Mouse (Mus musculus): ENCODE results near the gene Slc39a11.

DNA sequence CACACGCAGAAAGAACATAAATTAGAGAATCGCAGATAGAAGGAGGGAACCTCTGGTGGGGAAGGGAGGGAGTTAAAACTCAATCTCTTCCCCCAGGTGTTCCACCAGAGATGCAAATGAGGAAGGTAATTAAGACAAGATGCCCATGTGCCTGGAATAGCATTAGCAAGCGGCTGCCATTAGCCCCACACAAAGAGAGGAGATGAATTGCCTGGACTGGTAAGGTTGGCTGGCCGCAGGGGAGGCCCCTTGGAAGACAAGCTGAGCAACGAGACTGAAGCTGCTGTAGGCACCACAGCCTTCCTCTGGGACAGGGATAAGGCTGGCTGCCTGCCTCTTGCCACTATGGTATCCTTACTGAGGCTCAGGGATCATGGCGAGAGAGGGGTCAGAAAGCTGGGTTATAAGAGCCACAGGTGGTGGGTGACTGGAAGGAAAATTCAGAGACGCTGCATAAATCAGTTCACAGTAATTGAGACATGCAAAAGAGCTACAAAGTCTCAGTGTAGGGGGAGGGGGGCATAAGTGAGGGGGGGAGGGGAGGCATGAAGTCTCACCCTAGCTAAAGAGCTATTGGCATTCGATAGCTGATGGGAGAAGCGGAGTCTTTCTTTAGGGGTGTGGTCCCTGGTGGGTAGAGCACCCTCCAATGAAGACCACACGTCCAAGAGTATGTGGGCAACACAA is 340.5 kb downstream of the Slc39a11 start:
- TF ChIP-seq TAL1 (IDR thresholded peaks at IDR 0.05; ENCODE audit: low read length) (no peak), GATA1 (IDR thresholded peaks at IDR 0.05; ENCODE audit: low read length) (no peak)
